Mouse (Mus musculus) lung, postnatal 14 days (tissue): Measurements from ENCODE around the gene Cyp2c39.
"Not testable (repeated sequence)": the region's sequence is repeated elsewhere in the genome, so short reads cannot be mapped to it uniquely, and the experiment has no call there.

ENCODE experiments used
- DNase-seq: peaks from one replicate; pipeline ENCODE4 v3.0.0; 2021

Gene Cyp2c39

DNA sequence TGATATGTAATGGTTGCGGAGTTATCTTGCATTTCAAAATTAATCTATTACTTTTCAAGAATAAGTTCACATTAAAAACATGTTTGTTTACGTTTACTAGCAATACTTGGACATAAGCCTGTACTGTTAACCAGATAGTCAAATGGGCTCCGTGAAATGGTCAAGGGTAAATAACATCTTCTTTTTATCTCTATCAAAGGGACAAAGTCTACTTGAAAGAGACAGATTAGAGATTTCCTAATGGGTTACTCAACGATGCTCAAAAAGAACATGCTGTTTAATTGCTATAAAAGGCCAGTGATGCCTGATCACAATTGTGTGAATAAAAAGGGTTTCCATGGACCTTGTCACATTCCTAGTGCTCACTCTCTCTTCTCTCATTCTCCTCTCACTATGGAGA lies at the start of gene Cyp2c39:
Gene Cyp2c39 (plus strand): TSS at position 329 of the 400 bp plus-strand sequence.
- no peak for DNase-seq

DNA sequence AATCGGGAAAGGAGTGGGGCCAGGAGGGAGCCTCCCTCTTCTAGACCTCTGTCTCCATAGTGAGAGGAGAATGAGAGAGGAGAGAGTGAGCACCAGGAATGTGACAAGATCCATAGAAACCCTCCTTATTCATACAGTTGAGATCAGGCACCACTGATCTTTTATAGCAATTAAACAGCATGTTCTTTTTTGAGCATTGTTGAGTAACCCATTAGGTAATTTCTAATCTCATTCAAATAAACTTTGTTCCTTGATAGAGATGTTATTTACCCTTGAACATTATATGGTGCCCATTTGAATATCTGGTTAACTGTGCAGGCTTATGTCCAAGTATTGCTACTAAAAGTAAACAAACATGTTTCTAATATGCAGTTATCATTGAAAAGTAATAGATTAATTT lies 47.7 kb upstream of the Cyp2c39 start, which contains the start of gene Cyp2c38:
Gene Cyp2c38 (minus strand): TSS at position 135 of the 400 bp plus-strand sequence.
- DNase-seq, result no peak

DNA sequence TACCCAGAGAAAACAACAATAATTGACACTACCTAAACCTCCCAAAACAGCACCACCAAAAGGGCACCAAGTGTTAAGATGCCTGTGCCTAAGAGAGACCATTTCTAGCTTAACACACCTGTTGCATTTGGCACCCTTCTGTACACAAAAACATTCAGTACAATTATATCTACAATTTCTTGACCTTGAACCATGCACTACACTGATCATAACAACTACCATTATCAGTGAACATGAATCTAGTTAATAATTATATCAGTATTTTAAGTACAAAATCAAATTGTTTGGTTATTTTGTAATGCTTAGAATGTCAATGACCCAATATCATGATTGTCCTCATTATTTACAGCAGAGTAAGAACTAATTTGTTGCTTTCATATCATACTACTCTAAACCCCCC lies 46.7 kb upstream of the Cyp2c39 start:
- no peak for DNase-seq

DNA sequence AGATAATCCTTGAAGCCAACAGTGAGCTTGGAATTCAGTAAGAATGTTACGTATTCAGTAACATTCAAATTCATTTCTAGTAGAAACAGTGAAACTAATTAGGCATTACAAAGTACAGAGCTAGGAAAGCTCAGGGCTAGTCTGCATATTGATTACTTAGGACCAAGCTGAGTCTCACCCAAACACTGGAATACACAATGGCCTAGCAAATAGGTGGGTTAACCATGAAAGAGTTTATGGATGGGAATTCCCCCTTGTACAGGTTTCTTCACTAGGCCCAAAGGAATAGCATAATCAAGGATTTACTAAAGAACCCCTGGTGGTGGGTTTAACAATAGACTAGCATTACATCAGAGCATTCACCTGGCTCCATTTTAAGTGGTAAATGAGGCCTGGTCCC lies 26.7 kb upstream of the Cyp2c39 start:
- not testable (repeated sequence) for DNase-seq

DNA sequence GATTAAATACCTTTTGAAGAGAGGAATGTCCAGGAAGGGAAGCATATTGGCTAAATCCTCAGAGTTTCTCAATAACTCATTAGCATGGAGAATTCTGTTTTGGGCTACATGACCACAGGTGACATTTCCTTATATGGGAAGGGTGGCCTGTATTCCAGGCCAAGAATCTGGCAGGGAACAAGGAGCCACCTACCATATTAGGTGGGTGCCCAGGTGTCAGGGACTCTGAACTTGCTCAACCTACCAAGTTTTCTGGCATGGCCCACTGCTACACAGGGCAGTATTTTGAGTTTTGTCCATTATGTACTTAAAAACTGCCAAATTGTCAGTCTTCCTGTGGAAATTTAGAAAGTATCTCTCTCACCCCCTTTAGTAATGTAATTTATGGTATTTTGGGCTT lies 4.3 kb upstream of the Cyp2c39 start:
- no peak for DNase-seq

DNA sequence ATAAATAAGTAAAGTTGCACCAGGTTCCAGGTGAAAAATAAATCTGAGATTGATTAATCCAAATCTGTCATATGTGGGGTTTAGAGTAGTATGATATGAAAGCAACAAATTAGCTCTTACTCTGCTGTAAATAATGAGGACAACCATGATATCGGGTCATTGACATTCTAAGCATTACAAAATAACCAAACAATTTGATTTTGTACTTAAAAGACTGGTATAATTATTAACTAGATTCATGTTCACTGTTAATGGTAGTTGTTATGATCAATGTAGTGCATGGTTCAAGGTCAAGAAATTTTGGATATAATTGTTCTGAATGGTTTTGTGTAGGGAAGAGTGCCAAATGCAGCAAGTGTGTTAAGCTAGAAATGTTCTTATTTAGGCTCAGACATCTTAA lies 1.1 kb upstream of the Cyp2c39 start:
- no peak for DNase-seq
